Mouse (Mus musculus): ENCODE measurements around the gene Gm8439. TPM values are rescaled to one million over a fixed set of nuclear protein-coding genes. Genes with fewer than 3 reads are reported as not detected.

The Gm8439 gene
- not detected in 2 replicates for polyA plus RNA-seq (2014; fragmentation: Nextera tagmentation; extraction: Ambion mirVana)

DNA sequence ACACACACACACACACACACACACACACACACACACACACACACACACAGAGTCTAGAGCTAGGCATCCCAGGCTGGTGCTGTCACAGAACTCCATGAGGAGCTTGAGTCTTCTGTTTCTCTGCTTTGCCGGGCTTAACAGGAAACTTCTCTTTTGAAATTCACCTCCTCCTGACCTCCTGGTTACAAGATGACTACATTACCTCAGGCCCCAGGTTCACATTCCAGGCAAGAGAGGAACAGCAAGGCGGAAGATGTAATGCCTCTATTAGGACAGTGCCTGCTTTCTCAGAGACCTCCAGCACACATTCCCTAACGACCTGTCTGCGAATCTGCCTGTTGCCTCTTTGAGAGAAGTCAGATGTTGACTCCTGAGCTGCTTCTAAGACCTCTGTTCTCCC is at the start of gene Gm8439:
Gm8439 (plus strand) TSS at position 301 of the 400 bp plus-strand sequence.
- no peak for TF ChIP-seq CTCF (IDR thresholded peaks at IDR 0.05; ENCODE audit: low read depth)
- no peak for ATAC-seq (ENCODE audit: insufficient read depth)
- no peaks in the 10 kb centered on the region for H3K4me1 ChIP-seq (ENCODE audit: insufficient read depth)
- no peaks in the 10 kb centered on the region for H3K36me3 ChIP-seq (ENCODE audit: insufficient read depth)
- WGBS, result 14% methylated on average over 4 of the region's 4 CpGs
- H3K9ac ChIP-seq, result no peak within 1 kb of the TSS
- no peaks in the 10 kb centered on the region for H3K9me3 ChIP-seq (ENCODE audit: low read depth, low read length)
- H3K4me2 ChIP-seq, result no peak within 1 kb of the TSS
- no peak within 1 kb of the TSS for H3K27ac ChIP-seq (ENCODE audit: low read depth)
- no peak within 1 kb of the TSS for H3K4me3 ChIP-seq (ENCODE audit: low read depth, low read length)
- H3K27me3 ChIP-seq (ENCODE audit: insufficient read depth, low read length), result no peaks in the 10 kb centered on the region
- DNase-seq, result no peak

DNA sequence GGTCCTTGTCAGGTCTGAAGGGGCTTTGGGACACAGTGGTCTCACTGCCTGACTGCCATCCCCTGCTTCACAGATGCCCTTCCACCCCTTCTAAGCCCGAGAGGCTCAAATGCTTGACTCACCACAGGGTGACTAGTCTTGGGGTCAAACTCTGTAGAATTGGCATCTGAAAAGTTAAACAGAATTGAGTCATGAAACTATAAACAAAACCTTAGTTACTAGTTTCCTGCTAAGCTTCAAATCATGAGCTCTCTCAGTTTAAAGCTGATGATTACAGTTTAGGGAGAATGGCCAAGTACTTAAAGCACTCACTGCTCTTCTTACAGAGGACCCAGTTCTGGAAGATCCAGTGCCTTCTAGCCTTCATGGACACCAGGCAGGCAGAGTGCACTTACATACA is 43.6 kb upstream of the Gm8439 start:
- no peak for TF ChIP-seq CTCF (IDR thresholded peaks at IDR 0.05; ENCODE audit: low read depth)
- Histone ChIP-seq H3K4me1 (ENCODE audit: insufficient read depth) (no peaks in the 10 kb centered on the region), H3K4me2 (no peak overlapping the region), H3K27ac (ENCODE audit: low read depth) (no peak overlapping the region), H3K9ac (no peak overlapping the region), H3K9me3 (ENCODE audit: low read depth, low read length) (no peaks in the 10 kb centered on the region), H3K4me3 (ENCODE audit: low read depth, low read length) (no peak overlapping the region), H3K36me3 (ENCODE audit: insufficient read depth) (peaks cover 97% of the 10 kb centered on the region), H3K27me3 (ENCODE audit: insufficient read depth, low read length) (no peaks in the 10 kb centered on the region)
- 90% methylated on average over 1 of the region's 1 CpGs for WGBS
- DNase-seq (no peak), ATAC-seq (ENCODE audit: insufficient read depth) (no peak)

DNA sequence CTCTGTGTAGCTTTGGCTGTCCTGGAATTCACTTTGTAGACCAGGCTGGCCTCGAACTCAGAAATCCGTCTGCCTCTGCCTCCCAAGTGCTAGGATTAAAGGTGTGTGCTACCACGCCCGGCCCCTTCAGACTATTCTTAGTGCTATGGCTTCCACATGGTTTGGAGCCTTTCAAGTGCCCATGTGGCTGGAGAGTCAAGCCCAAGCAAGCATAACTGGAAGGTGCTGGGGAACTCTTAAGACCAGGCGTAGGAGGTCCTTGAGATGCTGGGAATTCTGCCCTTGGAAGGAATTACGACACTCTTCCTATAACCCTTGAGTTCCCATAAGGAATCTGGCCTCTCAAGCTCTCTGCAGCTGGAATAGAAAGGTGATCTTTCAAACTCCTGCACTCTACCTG is 32.0 kb upstream of the Gm8439 start:
- H3K9ac ChIP-seq, result no peak overlapping the region
- 78% methylated on average over 6 of the region's 6 CpGs for WGBS

DNA sequence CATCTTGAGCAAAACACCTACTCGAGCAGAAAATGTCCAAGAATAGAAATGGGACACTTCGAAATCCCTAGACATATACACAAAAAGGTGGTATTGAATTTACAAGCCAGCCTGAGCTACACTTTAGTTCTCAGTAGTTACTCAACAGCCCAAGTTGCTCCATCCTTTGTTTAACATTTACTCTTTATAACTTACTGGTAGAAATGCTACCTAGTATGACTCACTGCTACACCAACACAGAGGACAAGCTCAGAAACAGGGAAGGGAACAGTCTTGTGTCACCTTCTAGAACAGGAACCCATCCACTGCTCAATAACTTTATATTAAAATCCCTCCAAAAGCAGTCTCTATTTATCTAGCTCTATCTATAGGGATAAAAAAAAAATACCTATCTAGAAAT is 22.8 kb upstream of the Gm8439 start:
- Histone ChIP-seq H3K36me3 (ENCODE audit: insufficient read depth) (peaks cover 52% of the 10 kb centered on the region), H3K9ac (no peak overlapping the region), H3K9me3 (ENCODE audit: low read depth, low read length) (no peaks in the 10 kb centered on the region), H3K27me3 (ENCODE audit: insufficient read depth, low read length) (no peaks in the 10 kb centered on the region), H3K4me2 (no peak overlapping the region), H3K27ac (ENCODE audit: low read depth) (no peak overlapping the region), H3K4me1 (ENCODE audit: insufficient read depth) (peaks cover 15% of the 10 kb centered on the region), H3K4me3 (ENCODE audit: low read depth, low read length) (no peak overlapping the region)
- no peak for TF ChIP-seq CTCF (IDR thresholded peaks at IDR 0.05; ENCODE audit: low read depth)
- 81% methylated on average over 2 of the region's 2 CpGs for WGBS
- ATAC-seq (ENCODE audit: insufficient read depth) (no peak), DNase-seq (no peak)

More for the DNA sequence above, 32.0 kb upstream of the Gm8439 start:
- Histone ChIP-seq H3K27me3 (ENCODE audit: insufficient read depth, low read length) (no peaks in the 10 kb centered on the region), H3K36me3 (ENCODE audit: insufficient read depth) (peaks cover 96% of the 10 kb centered on the region), H3K4me2 (no peak overlapping the region), H3K4me1 (ENCODE audit: insufficient read depth) (no peaks in the 10 kb centered on the region), H3K9me3 (ENCODE audit: low read depth, low read length) (no peaks in the 10 kb centered on the region), H3K4me3 (ENCODE audit: low read depth, low read length) (no peak overlapping the region), H3K27ac (ENCODE audit: low read depth) (no peak overlapping the region)
- TF ChIP-seq CTCF (IDR thresholded peaks at IDR 0.05; ENCODE audit: low read depth), result no peak
- no peak for ATAC-seq (ENCODE audit: insufficient read depth)
- DNase-seq, result no peak

DNA sequence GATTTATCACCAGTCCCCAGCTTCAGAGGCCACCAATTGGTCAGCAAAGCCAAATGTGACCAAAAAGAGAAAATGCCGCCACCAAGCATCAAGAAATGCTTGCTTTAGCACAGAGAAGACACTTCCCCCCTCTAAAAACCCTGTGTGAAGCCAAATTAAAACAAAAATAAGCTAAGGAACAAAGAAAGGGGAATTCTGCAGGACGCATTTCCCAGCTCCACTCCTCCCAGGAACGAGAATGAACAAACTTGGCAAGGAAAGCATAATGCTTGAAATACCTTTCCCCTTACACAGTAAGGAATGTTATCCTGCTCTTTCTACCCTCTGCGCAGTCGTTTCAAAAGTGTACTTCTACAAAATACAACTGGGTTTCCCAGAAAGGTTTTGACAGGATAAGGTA is 20.5 kb upstream of the Gm8439 start:
- DNase-seq, result peak; percentile 77
- Histone ChIP-seq H3K27ac (ENCODE audit: low read depth) (peak overlapping the region; percentile 97), H3K36me3 (ENCODE audit: insufficient read depth) (peaks cover 32% of the 10 kb centered on the region), H3K4me3 (ENCODE audit: low read depth, low read length) (peak overlapping the region; percentile 81), H3K9me3 (ENCODE audit: low read depth, low read length) (no peaks in the 10 kb centered on the region), H3K4me1 (ENCODE audit: insufficient read depth) (peaks cover 17% of the 10 kb centered on the region), H3K27me3 (ENCODE audit: insufficient read depth, low read length) (no peaks in the 10 kb centered on the region), H3K9ac (peak overlapping the region; percentile 10), H3K4me2 (peak overlapping the region; percentile 87)
- ATAC-seq (ENCODE audit: insufficient read depth), result no peak
- 12% methylated on average over 5 of the region's 5 CpGs for WGBS
- no peak for TF ChIP-seq CTCF (IDR thresholded peaks at IDR 0.05; ENCODE audit: low read depth)

DNA sequence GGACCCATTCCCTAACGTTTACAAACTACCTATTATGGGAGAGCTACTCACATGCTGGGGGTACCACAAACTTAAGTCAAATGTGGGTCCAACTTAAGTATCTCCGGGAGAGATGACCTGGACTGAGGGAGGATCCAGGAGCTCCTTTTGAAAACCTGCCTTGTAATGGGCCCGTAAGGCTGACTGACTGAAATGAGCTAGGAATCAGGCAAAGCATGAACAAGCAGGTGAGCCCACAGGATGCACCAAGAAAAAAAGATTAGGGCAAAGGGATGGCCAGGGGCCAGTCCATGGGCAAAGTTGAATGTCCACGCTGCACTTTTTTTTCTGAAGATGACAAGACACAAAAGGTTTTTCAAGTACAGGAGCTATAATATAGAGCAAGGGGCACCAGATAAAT is 19.5 kb upstream of the Gm8439 start:
- Histone ChIP-seq H3K9me3 (ENCODE audit: low read depth, low read length) (no peaks in the 10 kb centered on the region), H3K4me2 (peak overlapping the region; percentile 87), H3K27ac (ENCODE audit: low read depth) (peak overlapping the region; percentile 97), H3K9ac (peak overlapping the region; percentile 92), H3K36me3 (ENCODE audit: insufficient read depth) (peaks cover 22% of the 10 kb centered on the region), H3K4me3 (ENCODE audit: low read depth, low read length) (peak overlapping the region; percentile 81), H3K4me1 (ENCODE audit: insufficient read depth) (peaks cover 17% of the 10 kb centered on the region), H3K27me3 (ENCODE audit: insufficient read depth, low read length) (no peaks in the 10 kb centered on the region)
- WGBS, result 4% methylated on average over 4 of the region's 4 CpGs
- DNase-seq (peak; percentile 5), ATAC-seq (ENCODE audit: insufficient read depth) (no peak)
- no peak for TF ChIP-seq CTCF (IDR thresholded peaks at IDR 0.05; ENCODE audit: low read depth)

DNA sequence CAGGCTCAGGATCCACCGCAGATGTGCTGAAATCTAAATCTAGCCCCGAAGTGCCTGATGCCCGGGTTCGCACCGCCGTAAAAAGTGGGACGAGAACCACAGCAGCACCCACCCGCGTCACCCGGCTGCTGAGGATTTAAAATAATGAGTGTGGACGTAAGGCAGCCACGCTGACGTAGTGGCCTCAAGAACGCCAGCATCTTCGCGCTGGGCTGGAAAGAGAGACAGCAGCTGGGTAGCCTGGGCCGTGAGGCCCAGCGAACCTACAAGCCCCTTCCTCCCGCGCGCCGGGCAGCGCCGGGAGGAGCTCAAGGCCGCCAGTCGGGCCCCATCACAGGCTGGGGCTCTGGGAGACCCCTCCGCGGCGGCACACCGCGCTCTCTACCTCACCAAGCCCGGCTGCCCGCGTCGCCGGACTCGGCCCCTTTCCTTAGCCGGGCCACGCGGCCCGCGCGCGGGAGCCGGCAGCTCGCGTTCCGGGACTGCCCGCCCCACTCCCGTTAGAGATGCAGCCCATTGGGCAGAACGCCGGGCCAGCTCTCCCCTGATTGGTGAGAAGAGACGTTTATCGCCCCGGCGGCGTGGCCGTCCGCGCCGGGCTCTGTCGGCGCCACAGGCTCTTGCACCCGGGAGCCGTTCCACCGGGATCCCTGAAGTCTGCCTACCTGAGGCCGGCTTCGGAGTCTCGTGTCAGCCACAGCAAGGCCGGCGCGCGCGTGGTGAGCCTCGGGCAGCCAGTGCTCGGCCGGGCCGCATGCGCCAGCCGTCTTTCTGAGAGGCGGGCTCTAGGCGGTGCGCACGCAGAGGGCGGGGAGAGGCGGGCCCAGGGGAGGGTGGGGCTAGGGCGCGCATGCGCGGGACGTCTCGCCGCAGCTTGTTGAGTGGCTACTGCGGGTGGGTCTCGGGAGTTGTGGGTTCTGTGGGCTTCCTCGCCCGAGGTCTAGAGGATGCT is 18.8 kb upstream of the Gm8439 start, which contains the start of gene Ctps:
Ctps (minus strand) TSS at position 791 of the 952 bp plus-strand sequence.
- Histone ChIP-seq H3K27ac (ENCODE audit: low read depth) (peak within 1 kb of the TSS; percentile 97), H3K4me2 (peak within 1 kb of the TSS; percentile 87), H3K9ac (peak within 1 kb of the TSS; percentile 92), H3K9me3 (ENCODE audit: low read depth, low read length) (no peaks in the 10 kb centered on the region), H3K4me3 (ENCODE audit: low read depth, low read length) (peak within 1 kb of the TSS; percentile 81), H3K27me3 (ENCODE audit: insufficient read depth, low read length) (no peaks in the 10 kb centered on the region), H3K4me1 (ENCODE audit: insufficient read depth) (peaks cover 17% of the 10 kb centered on the region), H3K36me3 (ENCODE audit: insufficient read depth) (peaks cover 15% of the 10 kb centered on the region)
- peak; percentile 95 for DNase-seq
- under 1% methylated on average over 97 of the region's 97 CpGs for WGBS
- TF ChIP-seq CTCF (IDR thresholded peaks at IDR 0.05; ENCODE audit: low read depth), result no peak
- peak; percentile 95 for ATAC-seq (ENCODE audit: insufficient read depth)

Measured in lung, embryonic 14.5 days (tissue).